Mouse (Mus musculus): Measurements from ENCODE around the gene Ada. TPM values are rescaled to one million over a fixed set of nuclear protein-coding genes. Genes with fewer than 3 reads are reported as not detected.

Ada gene
- polyA plus RNA-seq, 1 experiment from 2014 or later = 2.7 TPM

GRCm38 (mm10) chr2:163716448-163716847 lies 33.6 kb downstream of the Ada start:
- WGBS (ENCODE audit: insufficient replicate concordance) = 52% methylated on average over 8 of the region's 8 CpGs
- Histone ChIP-seq H3K9ac (replicated peaks) (0 out of 2 replicates have a peak overlapping the region, but pooled peaks have one; percentile 16), H3K27me3 (ENCODE audit: insufficient read depth, low read length) (no peaks in the 10 kb centered on the region), H3K9me3 (ENCODE audit: low read length) (no peaks in the 10 kb centered on the region), H3K36me3 (replicated peaks; ENCODE audit: insufficient read depth, low read length) (peaks cover 2% of the 10 kb centered on the region; the same call in 1 of the 2 replicates), H3K4me3 (ENCODE audit: low read depth, low read length) (no peak overlapping the region), H3K4me1 (ENCODE audit: insufficient read depth) (peaks cover 37% of the 10 kb centered on the region), H3K27ac (ENCODE audit: low read depth) (peak overlapping the region; percentile 64), H3K4me2 (ENCODE audit: low read depth, low read length) (0 out of 2 replicates have a peak overlapping the region, but pooled peaks have one; percentile 13)
- ATAC-seq = no peak
- no peak for DNase-seq
- TF ChIP-seq EP300 (IDR thresholded peaks at IDR 0.05; ENCODE audit: low read depth) (no peak), CTCF (IDR thresholded peaks at IDR 0.05; ENCODE audit: low read depth) (no peak)

GRCm38 (mm10) chr2:163713340-163713739 lies 36.7 kb downstream of the Ada start:
- ATAC-seq (no peak), DNase-seq (no peak)
- Histone ChIP-seq H3K27ac (ENCODE audit: low read depth) (peak overlapping the region; percentile 73), H3K4me3 (ENCODE audit: low read depth, low read length) (no peak overlapping the region), H3K9me3 (ENCODE audit: low read length) (no peaks in the 10 kb centered on the region), H3K27me3 (ENCODE audit: insufficient read depth, low read length) (no peaks in the 10 kb centered on the region), H3K4me1 (ENCODE audit: insufficient read depth) (peaks cover 41% of the 10 kb centered on the region), H3K4me2 (ENCODE audit: low read depth, low read length) (no peak overlapping the region), H3K9ac (replicated peaks) (no peak overlapping the region), H3K36me3 (replicated peaks; ENCODE audit: insufficient read depth, low read length) (peaks cover 8% of the 10 kb centered on the region; the same call in 1 of the 2 replicates)
- TF ChIP-seq CTCF (IDR thresholded peaks at IDR 0.05; ENCODE audit: low read depth) (no peak), EP300 (IDR thresholded peaks at IDR 0.05; ENCODE audit: low read depth) (no peak)
- WGBS (ENCODE audit: insufficient replicate concordance) = 60% methylated on average over 3 of the region's 3 CpGs

- Histone ChIP-seq H3K27ac (ENCODE audit: low read depth) (peak overlapping the region; percentile 73), H3K9me3 (ENCODE audit: low read length) (no peaks in the 10 kb centered on the region), H3K4me1 (ENCODE audit: insufficient read depth) (peaks cover 41% of the 10 kb centered on the region), H3K4me3 (ENCODE audit: low read depth, low read length) (no peak overlapping the region), H3K27me3 (ENCODE audit: insufficient read depth, low read length) (no peaks in the 10 kb centered on the region), H3K36me3 (replicated peaks; ENCODE audit: insufficient read depth, low read length) (peaks cover 8% of the 10 kb centered on the region; the same call in 1 of the 2 replicates), H3K9ac (replicated peaks) (no peak overlapping the region), H3K4me2 (ENCODE audit: low read depth, low read length) (peak overlapping the region; percentile 11; the same call in 1 of the 2 replicates)
- DNase-seq (no peak), ATAC-seq (peak; percentile 18; the same call in 1 of the 2 replicates)
- 49% methylated on average over 6 of the region's 6 CpGs for WGBS (ENCODE audit: insufficient replicate concordance)
- TF ChIP-seq CTCF (IDR thresholded peaks at IDR 0.05; ENCODE audit: low read depth) (no peak), EP300 (IDR thresholded peaks at IDR 0.05; ENCODE audit: low read depth) (no peak)
These were observed 37.2 kb downstream of the Ada start for GRCm38 (mm10) chr2:163712874-163713273.

GRCm38 (mm10) chr2:163712473-163712872 lies 37.6 kb downstream of the Ada start:
- Histone ChIP-seq H3K9me3 (ENCODE audit: low read length) (no peaks in the 10 kb centered on the region), H3K9ac (replicated peaks) (no peak overlapping the region), H3K4me1 (ENCODE audit: insufficient read depth) (peaks cover 41% of the 10 kb centered on the region), H3K27ac (ENCODE audit: low read depth) (peak overlapping the region; percentile 73), H3K4me3 (ENCODE audit: low read depth, low read length) (no peak overlapping the region), H3K4me2 (ENCODE audit: low read depth, low read length) (peak overlapping the region; percentile 11; the same call in 1 of the 2 replicates), H3K27me3 (ENCODE audit: insufficient read depth, low read length) (no peaks in the 10 kb centered on the region), H3K36me3 (replicated peaks; ENCODE audit: insufficient read depth, low read length) (peaks cover 8% of the 10 kb centered on the region; the same call in 1 of the 2 replicates)
- peak; percentile 33; the same call in 1 of the 2 replicates for ATAC-seq
- 34% methylated on average over 7 of the region's 7 CpGs for WGBS (ENCODE audit: insufficient replicate concordance)
- no peak for TF ChIP-seq EP300 (IDR thresholded peaks at IDR 0.05; ENCODE audit: low read depth)
- TF ChIP-seq CTCF (IDR thresholded peaks at IDR 0.05; ENCODE audit: low read depth) = no peak
- DNase-seq = no peak

- peaks cover 38% of the 10 kb centered on the region for H3K4me1 ChIP-seq (ENCODE audit: insufficient read depth)
- no peak overlapping the region for H3K4me2 ChIP-seq (ENCODE audit: low read depth, low read length)
- no peak for ATAC-seq
- no peaks in the 10 kb centered on the region for H3K27me3 ChIP-seq (ENCODE audit: insufficient read depth, low read length)
- TF ChIP-seq EP300 (IDR thresholded peaks at IDR 0.05; ENCODE audit: low read depth) (no peak), CTCF (IDR thresholded peaks at IDR 0.05; ENCODE audit: low read depth) (no peak)
- H3K9me3 ChIP-seq (ENCODE audit: low read length) = no peaks in the 10 kb centered on the region
- no peak overlapping the region for H3K9ac ChIP-seq (replicated peaks)
- no peak for DNase-seq
- no peak overlapping the region for H3K4me3 ChIP-seq (ENCODE audit: low read depth, low read length)
- H3K27ac ChIP-seq (ENCODE audit: low read depth) = 0 out of 2 replicates have a peak overlapping the region, but pooled peaks have one; percentile 22
- 87% methylated on average over 8 of the region's 8 CpGs for WGBS (ENCODE audit: insufficient replicate concordance)
- peaks cover 8% of the 10 kb centered on the region; the same call in 1 of the 2 replicates for H3K36me3 ChIP-seq (replicated peaks; ENCODE audit: insufficient read depth, low read length)
These were observed 38.6 kb downstream of the Ada start for GRCm38 (mm10) chr2:163711368-163711868.

GRCm38 (mm10) chr2:163710606-163711159 lies 39.4 kb downstream of the Ada start:
- peaks cover 11% of the 10 kb centered on the region for H3K36me3 ChIP-seq (replicated peaks; ENCODE audit: insufficient read depth, low read length)
- no peak overlapping the region for H3K9ac ChIP-seq (replicated peaks)
- ATAC-seq (no peak), DNase-seq (no peak)
- no peak for TF ChIP-seq EP300 (IDR thresholded peaks at IDR 0.05; ENCODE audit: low read depth)
- TF ChIP-seq CTCF (IDR thresholded peaks at IDR 0.05; ENCODE audit: low read depth) = no peak
- peaks cover 32% of the 10 kb centered on the region for H3K4me1 ChIP-seq (ENCODE audit: insufficient read depth)
- H3K4me2 ChIP-seq (ENCODE audit: low read depth, low read length) = no peak overlapping the region
- H3K9me3 ChIP-seq (ENCODE audit: low read length) = no peaks in the 10 kb centered on the region
- H3K27me3 ChIP-seq (ENCODE audit: insufficient read depth, low read length) = no peaks in the 10 kb centered on the region
- WGBS (ENCODE audit: insufficient replicate concordance) = 43% methylated on average over 5 of the region's 5 CpGs
- H3K27ac ChIP-seq (ENCODE audit: low read depth) = no peak overlapping the region
- no peak overlapping the region for H3K4me3 ChIP-seq (ENCODE audit: low read depth, low read length)
